Mouse (Mus musculus) Patski (cell line): ENCODE measurements around the gene Olfr231. TPM values are rescaled to one million over a fixed set of nuclear protein-coding genes. Genes with fewer than 3 reads are reported as not detected.

Experiments used
- ATAC-seq: fragments of 100-300 bp; one replicate; pipeline ENCODE4 v1.8.0; 2021
- CTCF ChIA-PET: fragments of 350-600 bp; sonication (Branson Sonifier 250); formaldehyde crosslinking; loops from one replicate; lab custom pipeline; 2022; ENCODE audit warnings: inconsistent platforms; lab: Charles Lee
- POLR2A ChIA-PET: fragments of 350-600 bp; sonication (Branson Sonifier 250); formaldehyde crosslinking; loops from one replicate; lab custom pipeline; 2022; ENCODE audit warnings: antibody characterized with exemption, inconsistent platforms; lab: Charles Lee
- DNase-seq: peaks from one replicate; pipeline ENCODE4 v3.0.0-alpha.2; 2011; ENCODE audit warnings: low read depth, low spot score
- H3K27me3 ChIP-seq: fragments of 371-371 bp; one replicate; pipeline ENCODE4 v1.5.1; 2021
- CTCF ChIP-seq: fragments of 100-300 bp; IDR thresholded peaks from one replicate; pipeline ENCODE4 v1.5.1; 2021
- in situ Hi-C: fragments of 300-500 bp; cut with MboI; formaldehyde crosslinking; loops from 3 replicates; pipeline ENCODE4 v1.11.1; 2018; ENCODE audit warnings: low pct_unique_long_range_greater_than_20kb, mixed read lengths
- polyA plus RNA-seq: library from polyadenylated mRNA; unstranded; gene quantifications from one replicate; pipeline ENCODE4 v1.2.3, GENCODE M21; 2021

Gene Olfr231
- polyA plus RNA-seq, 1 experiment from 2014 or later, result not detected

- ATAC-seq, result no peak
Observed at GRCm38 (mm10) chr1:174096591-174096990, 24.4 kb downstream of the Olfr231 start, which contains the start of gene Olfr427. Gene Olfr427 (plus strand): TSS chr1:174096891.

GRCm38 (mm10) chr1:174084031-174084430 is 36.9 kb downstream of the Olfr231 start, which contains the start of gene Olfr429:
Gene Olfr429 (plus strand): TSS chr1:174084331.
- no peaks in the 10 kb centered on the region for H3K27me3 ChIP-seq
- ChIA-PET POLR2A (no interaction called here), CTCF (no interaction called here)
- in situ Hi-C loops, result no loop called here
- no peak for DNase-seq
- TF ChIP-seq CTCF, result no peak
- no peak for ATAC-seq

More at GRCm38 (mm10) chr1:174096591-174096990, 24.4 kb downstream of the Olfr231 start, which contains the start of gene Olfr427:
- in situ Hi-C loops, result loop anchor here (10.0 kb wide), 1 partner anchor 142 kb away; no protein-coding TSS in a partner anchor
- H3K27me3 ChIP-seq, result no peaks in the 10 kb centered on the region
- POLR2A ChIA-PET, result no interaction called here
- CTCF ChIA-PET, result interaction anchor here (1.8 kb wide), 1 partner anchor 13 kb away, joined by 3 read pairs; no protein-coding TSS in a partner anchor
- no peak for TF ChIP-seq CTCF
- DNase-seq, result no peak

DNA sequence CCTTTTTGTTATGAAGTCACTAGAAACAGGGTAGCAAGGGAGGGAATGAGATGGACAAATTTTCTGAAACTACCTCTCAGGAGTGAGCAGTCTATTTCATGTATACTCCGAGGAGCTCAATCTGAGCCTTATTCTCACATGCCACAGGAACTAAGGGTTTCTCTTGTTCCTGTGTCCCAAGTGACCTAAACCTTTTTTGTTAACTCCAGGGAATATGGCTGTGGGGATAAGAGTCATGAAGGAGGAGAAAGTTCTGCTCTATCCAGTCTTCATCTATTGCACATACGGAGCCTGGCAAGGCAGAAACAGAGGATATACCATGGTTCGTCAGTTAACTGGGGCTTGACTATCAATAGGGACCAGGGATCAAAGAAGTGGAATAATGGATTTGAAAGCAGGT is 54.7 kb downstream of the Olfr231 start, which contains the start of gene Olfr430:
Olfr430 (plus strand) TSS at position 301 of the 400 bp plus-strand sequence.
- ChIA-PET POLR2A (no interaction called here), CTCF (no interaction called here)
- in situ Hi-C loops, result no loop called here
- DNase-seq (no peak), ATAC-seq (no peak)
- TF ChIP-seq CTCF, result no peak
- H3K27me3 ChIP-seq, result peaks cover 4% of the 10 kb centered on the region

Other genes with a start within 250 kb of the Olfr231 start
- gene Ifi211, start 208.1 kb downstream of the Olfr231 start, polyA plus RNA-seq, result 2.7 TPM
- 0.85 TPM for gene Mndal, start 178.7 kb downstream of the Olfr231 start, polyA plus RNA-seq
- 0.77 TPM for gene Ifi203, start 178.5 kb downstream of the Olfr231 start, polyA plus RNA-seq
- gene Ifi202b, start 138.4 kb downstream of the Olfr231 start, polyA plus RNA-seq, result 8.1 TPM
- 0.05 TPM for gene Ifi205, start 89.4 kb downstream of the Olfr231 start, polyA plus RNA-seq
- not detected for gene Olfr433, start 80.5 kb downstream of the Olfr231 start, polyA plus RNA-seq
- gene Olfr432, start 72.0 kb downstream of the Olfr231 start, polyA plus RNA-seq, result not detected
- not detected for gene Olfr430, start 54.6 kb downstream of the Olfr231 start, polyA plus RNA-seq
- not detected for gene Olfr429, start 36.8 kb downstream of the Olfr231 start, polyA plus RNA-seq
- not detected for gene Olfr427, start 24.3 kb downstream of the Olfr231 start, polyA plus RNA-seq
- not detected for gene Olfr424, start 10.4 kb upstream of the Olfr231 start, polyA plus RNA-seq
- not detected for gene Olfr420, start 34.5 kb upstream of the Olfr231 start, polyA plus RNA-seq
- not detected for gene Spta1, start 51.6 kb upstream of the Olfr231 start, polyA plus RNA-seq
- gene Olfr419, start 130.9 kb upstream of the Olfr231 start, polyA plus RNA-seq, result not detected
- gene Mptx1, start 209.4 kb upstream of the Olfr231 start, polyA plus RNA-seq, result not detected
- not detected for gene Olfr417, start 244.0 kb upstream of the Olfr231 start, polyA plus RNA-seq